Mouse (Mus musculus) forebrain, embryonic 10.5 days (tissue): Measurements from ENCODE around the gene Tnrc6c. TPM values are rescaled to one million over a fixed set of nuclear protein-coding genes. Genes with fewer than 3 reads are reported as not detected.

Experiments used
- DNase-seq: peaks from one replicate; pipeline ENCODE4 v3.0.0-alpha.2; 2017; ENCODE audit warnings: low spot score; ENCODE audit errors: extremely low spot score
- H3K27ac ChIP-seq: fragments of 300-500 bp; sonication (generic); 2 replicates; pipeline ENCODE4 v1.5.1; 2016; ENCODE audit warnings: mild to moderate bottlenecking
- H3K27me3 ChIP-seq: fragments of 300-500 bp; sonication (generic); 2 replicates; pipeline ENCODE4 v1.6.1; 2016; ENCODE audit warnings: mild to moderate bottlenecking; ENCODE audit not compliant: poor library complexity, severe bottlenecking
- H3K36me3 ChIP-seq: fragments of 300-500 bp; sonication (generic); replicated peaks from 2 replicates; pipeline ENCODE4 v1.6.1; 2016; ENCODE audit warnings: mild to moderate bottlenecking, moderate library complexity
- H3K4me1 ChIP-seq: fragments of 300-500 bp; sonication (generic); 2 replicates; pipeline ENCODE4 v1.6.1; 2016
- H3K4me3 ChIP-seq: fragments of 300-500 bp; sonication (generic); 2 replicates; pipeline ENCODE4 v1.5.1; 2016; ENCODE audit warnings: mild to moderate bottlenecking, moderate library complexity
- H3K9me3 ChIP-seq: fragments of 300-500 bp; sonication (generic); 2 replicates; pipeline ENCODE4 v1.6.1; 2016; ENCODE audit warnings: mild to moderate bottlenecking, moderate library complexity
- WGBS: fragments of 180-500 bp; shearing (Covaris S2); methylation state at CpG from one replicate; pipeline ENCODE4 v1.1.7; 2016; 5-methylcytosine and 5-hydroxymethylcytosine counted together
- polyA plus RNA-seq: library from polyadenylated mRNA; unstranded; fragments of >200 nt; fragmentation: Nextera tagmentation; extraction: Ambion mirVana; gene quantifications from 2 replicates; pipeline ENCODE4 v1.2.1, GENCODE M21; 2016

The Tnrc6c gene
- polyA plus RNA-seq, 1 experiment from 2014 or later: 12.0 TPM

- Histone ChIP-seq H3K4me3 (no peak overlapping the region), H3K27ac (no peak overlapping the region), H3K36me3 (no peaks in the 10 kb centered on the region), H3K27me3 (no peaks in the 10 kb centered on the region), H3K9me3 (no peaks in the 10 kb centered on the region), H3K4me1 (peaks cover 36% of the 10 kb centered on the region)
- 59% methylated on average over 8 of the region's 8 CpGs for WGBS
- DNase-seq: no peak
Measured at GRCm38 (mm10) chr11:117686021-117686420, 31.9 kb downstream of the Tnrc6c start.

- no peak for DNase-seq
- H3K36me3 ChIP-seq: no peaks in the 10 kb centered on the region
- peaks cover 28% of the 10 kb centered on the region for H3K4me1 ChIP-seq
- H3K27ac ChIP-seq: no peak overlapping the region
- 87% methylated on average over 2 of the region's 2 CpGs for WGBS
- H3K27me3 ChIP-seq: no peaks in the 10 kb centered on the region
- no peaks in the 10 kb centered on the region for H3K9me3 ChIP-seq
- H3K4me3 ChIP-seq: no peak overlapping the region
Measured at GRCm38 (mm10) chr11:117688603-117689002, 34.5 kb downstream of the Tnrc6c start.

- DNase-seq: no peak
Measured at GRCm38 (mm10) chr11:117691311-117691710, 37.2 kb downstream of the Tnrc6c start.

GRCm38 (mm10) chr11:117694050-117694449 lies 40.0 kb downstream of the Tnrc6c start:
- WGBS: 90% methylated on average over 5 of the region's 5 CpGs
- no peaks in the 10 kb centered on the region for H3K27me3 ChIP-seq
- H3K36me3 ChIP-seq: no peaks in the 10 kb centered on the region
- peaks cover 24% of the 10 kb centered on the region for H3K4me1 ChIP-seq
- H3K4me3 ChIP-seq: no peak overlapping the region
- H3K27ac ChIP-seq: no peak overlapping the region
- DNase-seq: no peak
- no peaks in the 10 kb centered on the region for H3K9me3 ChIP-seq

More at GRCm38 (mm10) chr11:117691311-117691710, 37.2 kb downstream of the Tnrc6c start:
- no peak overlapping the region for H3K27ac ChIP-seq
- no peaks in the 10 kb centered on the region for H3K27me3 ChIP-seq
- no peaks in the 10 kb centered on the region for H3K9me3 ChIP-seq
- peaks cover 19% of the 10 kb centered on the region for H3K4me1 ChIP-seq
- H3K4me3 ChIP-seq: no peak overlapping the region
- no peaks in the 10 kb centered on the region for H3K36me3 ChIP-seq

- Histone ChIP-seq H3K4me1 (peaks cover 32% of the 10 kb centered on the region), H3K27me3 (no peaks in the 10 kb centered on the region), H3K4me3 (no peak overlapping the region), H3K27ac (no peak overlapping the region), H3K36me3 (peaks cover 4% of the 10 kb centered on the region), H3K9me3 (no peaks in the 10 kb centered on the region)
- DNase-seq: no peak
- 64% methylated on average over 6 of the region's 6 CpGs for WGBS
Measured at GRCm38 (mm10) chr11:117696585-117696984, 42.5 kb downstream of the Tnrc6c start.

GRCm38 (mm10) chr11:117700871-117701270 lies 46.8 kb downstream of the Tnrc6c start:
- WGBS: 74% methylated on average over 4 of the region's 4 CpGs
- Histone ChIP-seq H3K36me3 (peaks cover 33% of the 10 kb centered on the region), H3K27me3 (no peaks in the 10 kb centered on the region), H3K4me3 (no peak overlapping the region), H3K4me1 (peaks cover 25% of the 10 kb centered on the region), H3K27ac (no peak overlapping the region), H3K9me3 (peaks cover 5% of the 10 kb centered on the region; the same call in 1 of the 2 replicates)
- no peak for DNase-seq

- WGBS: 90% methylated on average over 2 of the region's 2 CpGs
- DNase-seq: no peak
- Histone ChIP-seq H3K36me3 (peaks cover 53% of the 10 kb centered on the region), H3K27me3 (no peaks in the 10 kb centered on the region), H3K4me1 (no peaks in the 10 kb centered on the region), H3K27ac (no peak overlapping the region), H3K4me3 (no peak overlapping the region), H3K9me3 (peaks cover 5% of the 10 kb centered on the region; the same call in 1 of the 2 replicates)
Measured at GRCm38 (mm10) chr11:117706267-117706666, 52.2 kb downstream of the Tnrc6c start.

GRCm38 (mm10) chr11:117707238-117707637 lies 53.1 kb downstream of the Tnrc6c start:
- Histone ChIP-seq H3K9me3 (peaks cover 5% of the 10 kb centered on the region; the same call in 1 of the 2 replicates), H3K36me3 (peaks cover 56% of the 10 kb centered on the region), H3K4me1 (no peaks in the 10 kb centered on the region), H3K27me3 (no peaks in the 10 kb centered on the region), H3K4me3 (no peak overlapping the region), H3K27ac (no peak overlapping the region)
- WGBS: 91% methylated on average over 2 of the region's 2 CpGs
- DNase-seq: no peak

GRCm38 (mm10) chr11:117709308-117709707 lies 55.2 kb downstream of the Tnrc6c start:
- peaks cover 56% of the 10 kb centered on the region for H3K36me3 ChIP-seq
- no peak overlapping the region for H3K4me3 ChIP-seq
- no peak overlapping the region for H3K27ac ChIP-seq
- no peak for DNase-seq
- H3K27me3 ChIP-seq: no peaks in the 10 kb centered on the region
- WGBS: 61% methylated on average over 4 of the region's 4 CpGs
- no peaks in the 10 kb centered on the region for H3K4me1 ChIP-seq
- peaks cover 6% of the 10 kb centered on the region; the same call in 1 of the 2 replicates for H3K9me3 ChIP-seq

- H3K27ac ChIP-seq: no peak overlapping the region
- H3K9me3 ChIP-seq: peaks cover 6% of the 10 kb centered on the region; the same call in 1 of the 2 replicates
- no peak for DNase-seq
- no peak overlapping the region for H3K4me3 ChIP-seq
- H3K4me1 ChIP-seq: no peaks in the 10 kb centered on the region
- peaks cover 66% of the 10 kb centered on the region for H3K36me3 ChIP-seq
- H3K27me3 ChIP-seq: no peaks in the 10 kb centered on the region
- 93% methylated on average over 2 of the region's 2 CpGs for WGBS
Measured at GRCm38 (mm10) chr11:117710815-117711294, 56.8 kb downstream of the Tnrc6c start.

- Histone ChIP-seq H3K9me3 (peaks cover 6% of the 10 kb centered on the region; the same call in 1 of the 2 replicates), H3K4me3 (no peak overlapping the region), H3K27ac (no peak overlapping the region), H3K27me3 (no peaks in the 10 kb centered on the region), H3K36me3 (peaks cover 73% of the 10 kb centered on the region), H3K4me1 (no peaks in the 10 kb centered on the region)
- 89% methylated on average over 1 of the region's 1 CpGs for WGBS
- DNase-seq: no peak
Measured at GRCm38 (mm10) chr11:117712065-117712464, 58.0 kb downstream of the Tnrc6c start.

- Histone ChIP-seq H3K27me3 (no peaks in the 10 kb centered on the region), H3K9me3 (peaks cover 6% of the 10 kb centered on the region; the same call in 1 of the 2 replicates), H3K4me3 (no peak overlapping the region), H3K4me1 (no peaks in the 10 kb centered on the region), H3K27ac (no peak overlapping the region), H3K36me3 (peaks cover 82% of the 10 kb centered on the region)
- DNase-seq: no peak
- whole genome bisulfite sequencing: 90% methylated on average over 6 of the region's 6 CpGs
Measured at GRCm38 (mm10) chr11:117713375-117713774, 59.3 kb downstream of the Tnrc6c start.

- Histone ChIP-seq H3K9me3 (no peaks in the 10 kb centered on the region), H3K27ac (no peak overlapping the region), H3K36me3 (peaks cover 98% of the 10 kb centered on the region), H3K4me1 (no peaks in the 10 kb centered on the region), H3K27me3 (no peaks in the 10 kb centered on the region), H3K4me3 (no peak overlapping the region)
- WGBS: 94% methylated on average over 3 of the region's 3 CpGs
- DNase-seq: no peak
Measured at GRCm38 (mm10) chr11:117718838-117719237, 64.7 kb downstream of the Tnrc6c start.
